Mouse (Mus musculus): ENCODE measurements at regions not wholly inside any gene's neighbourhood (a gene's known extent, or its start where the extent isn't known, plus 50 kb on each side); places are given as distances from the start of the nearest gene placed in this dataset.

- no peak for DNase-seq
These were observed 312.2 kb upstream of the Sphkap start for GRCm38 (mm10) chr1:83720166-83720565.

GRCm38 (mm10) chr1:83717056-83717455 lies 309.1 kb upstream of the Sphkap start:
- DNase-seq = peak; percentile 52

- DNase-seq = no peak
These were observed 293.9 kb upstream of the Sphkap start for GRCm38 (mm10) chr1:83701696-83702404.

GRCm38 (mm10) chr1:83697422-83697821 lies 289.4 kb upstream of the Sphkap start:
- no peak for DNase-seq

GRCm38 (mm10) chr1:83685221-83685620 lies 277.2 kb upstream of the Sphkap start:
- no peak for DNase-seq

- DNase-seq = no peak
These were observed 257.3 kb upstream of the Sphkap start for GRCm38 (mm10) chr1:83665326-83665725.

GRCm38 (mm10) chr1:83661808-83662802 lies 254.1 kb upstream of the Sphkap start:
- no peak for DNase-seq

- no peak for DNase-seq
These were observed 245.7 kb upstream of the Sphkap start for GRCm38 (mm10) chr1:83653661-83654060.

GRCm38 (mm10) chr1:83645606-83646005 lies 237.6 kb upstream of the Sphkap start:
- no peak for DNase-seq

- DNase-seq = no peak
These were observed 234.7 kb upstream of the Sphkap start for GRCm38 (mm10) chr1:83642656-83643055.

GRCm38 (mm10) chr1:83636051-83636450 lies 228.1 kb upstream of the Sphkap start:
- DNase-seq = no peak

- DNase-seq = no peak
These were observed 223.8 kb upstream of the Sphkap start for GRCm38 (mm10) chr1:83631798-83632197.

- DNase-seq = no peak
These were observed 223.4 kb upstream of the Sphkap start for GRCm38 (mm10) chr1:83631394-83631793.

GRCm38 (mm10) chr1:83587258-83587657 lies 179.3 kb upstream of the Sphkap start:
- no peak for DNase-seq

- no peak for DNase-seq
These were observed 175.0 kb upstream of the Sphkap start for GRCm38 (mm10) chr1:83583041-83583440.

GRCm38 (mm10) chr1:83569991-83570390 lies 162.0 kb upstream of the Sphkap start:
- DNase-seq = no peak

GRCm38 (mm10) chr1:83568746-83569145 lies 160.7 kb upstream of the Sphkap start:
- DNase-seq = no peak

GRCm38 (mm10) chr1:83551617-83552016 lies 143.6 kb upstream of the Sphkap start:
- DNase-seq = no peak

GRCm38 (mm10) chr1:83535461-83535860 lies 127.5 kb upstream of the Sphkap start:
- no peak for DNase-seq

GRCm38 (mm10) chr1:83527803-83528202 lies 119.8 kb upstream of the Sphkap start:
- DNase-seq = no peak

GRCm38 (mm10) chr1:83509356-83509755 lies 101.4 kb upstream of the Sphkap start:
- no peak for DNase-seq

- no peak for DNase-seq
These were observed 97.4 kb upstream of the Sphkap start for GRCm38 (mm10) chr1:83505386-83505785.

- no peak for DNase-seq
These were observed 88.9 kb upstream of the Sphkap start for GRCm38 (mm10) chr1:83496888-83497287.

GRCm38 (mm10) chr1:83496380-83496779 lies 88.4 kb upstream of the Sphkap start:
- no peak for DNase-seq
